Mouse (Mus musculus) layer of hippocampus, adult 8-10 months (tissue): Measurements from ENCODE around the gene Mmp17. TPM values are rescaled to one million over a fixed set of nuclear protein-coding genes. Genes with fewer than 3 reads are reported as not detected.
"Not testable (repeated sequence)": the region's sequence is repeated elsewhere in the genome, so short reads cannot be mapped to it uniquely, and the experiment has no call there.

Experiments used
- DNase-seq, 2 experiments: peaks; one replicate each; pipeline ENCODE4 v3.0.0; 2022; ENCODE audit warnings: low spot score in 2 of 2
- total RNA-seq, 4 experiments: library from RNA; stranded (reverse); gene quantifications; 2 replicates each; pipeline ENCODE4 v1.2.4; 2022

Gene Mmp17
- total RNA-seq, 4 experiments from 2014 or later, result 103 to 128 (median 115) TPM

DNA sequence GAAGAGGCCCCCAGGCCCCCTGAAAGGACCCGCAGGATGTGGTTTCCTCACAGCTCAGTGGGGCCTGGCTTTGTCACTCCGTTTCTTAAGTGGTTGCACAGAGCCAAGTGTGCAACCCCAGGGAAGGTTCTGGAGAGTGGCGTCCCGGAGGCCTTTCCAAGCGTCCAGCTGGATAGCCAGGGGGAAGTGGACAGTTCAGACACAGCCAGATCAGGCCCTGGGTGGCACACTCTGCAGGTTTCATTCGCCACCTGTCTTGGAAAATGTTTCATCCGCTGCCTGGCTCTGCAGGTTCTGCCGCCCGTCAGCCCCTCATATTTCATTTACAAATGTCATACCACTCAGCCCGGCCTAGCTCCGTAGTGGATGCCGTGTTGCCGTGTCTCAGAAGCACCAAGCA, 2.5 kb downstream of the Mmp17 start:
- DNase-seq, result no peak

DNA sequence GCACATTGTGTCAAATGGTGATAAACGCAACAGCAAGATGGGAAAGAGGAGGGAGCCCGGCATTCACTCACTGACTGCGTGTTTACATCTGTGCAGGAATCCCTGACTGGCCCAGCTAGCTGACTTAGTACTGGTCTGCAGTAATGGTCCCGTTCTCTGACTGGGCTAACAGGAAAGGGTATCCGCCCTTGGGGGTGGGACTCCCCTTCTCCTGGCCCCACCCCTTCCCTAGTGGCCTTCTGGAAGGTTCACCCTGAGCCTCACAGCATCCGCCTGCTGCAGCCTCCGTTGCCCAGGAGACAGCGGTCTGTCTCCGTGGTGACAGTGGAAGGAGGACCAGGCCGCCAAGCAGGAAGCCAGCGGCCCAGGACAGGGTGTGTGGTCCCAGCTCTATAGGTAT, 6.9 kb downstream of the Mmp17 start:
- DNase-seq, result peak in 1 of 2 experiments; percentile 40

DNA sequence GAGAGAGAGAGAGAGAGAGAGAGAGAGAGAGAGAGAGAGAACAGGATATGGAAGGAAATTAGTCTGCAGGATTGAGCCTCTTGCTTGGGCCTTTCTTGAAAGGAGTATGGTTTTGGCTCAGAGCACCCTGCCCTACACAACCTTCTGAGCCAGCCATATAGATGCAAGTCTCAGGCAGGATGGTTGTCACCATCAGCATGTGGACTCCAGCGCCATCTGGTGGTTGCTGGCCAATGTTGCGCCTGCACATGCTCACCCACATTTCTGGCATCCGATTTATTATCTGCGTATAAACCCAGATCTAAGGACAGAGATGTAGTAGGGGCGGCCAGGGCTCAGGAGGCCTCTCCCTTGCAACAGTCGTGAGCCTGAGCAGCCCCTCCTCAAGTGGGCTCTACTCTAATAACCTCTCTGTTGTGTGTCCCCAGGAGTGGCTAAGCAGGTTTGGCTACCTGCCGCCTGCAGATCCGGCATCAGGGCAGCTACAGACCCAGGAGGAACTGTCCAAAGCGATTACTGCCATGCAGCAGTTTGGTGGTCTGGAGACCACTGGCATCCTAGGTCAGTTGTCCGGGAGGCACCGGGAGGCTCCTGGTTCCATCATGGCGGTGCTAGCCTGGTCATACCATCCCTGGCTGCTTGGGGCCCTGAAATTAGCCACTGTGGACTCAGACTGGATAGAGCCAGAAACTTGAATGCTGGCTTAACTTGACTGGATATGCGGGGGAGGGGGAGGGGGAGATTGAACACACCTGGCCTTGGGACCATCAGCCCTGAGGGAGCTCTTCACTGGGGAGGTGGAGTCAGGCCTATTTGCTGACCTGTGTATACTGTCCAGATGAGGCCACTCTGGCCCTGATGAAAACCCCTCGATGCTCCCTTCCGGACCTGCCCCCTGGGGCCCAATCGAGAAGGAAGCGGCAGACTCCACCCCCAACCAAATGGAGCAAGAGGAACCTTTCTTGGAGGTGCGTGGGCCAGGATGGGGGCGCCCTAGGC, 10.4 kb downstream of the Mmp17 start:
- peak; percentile 77 to 91 for DNase-seq

DNA sequence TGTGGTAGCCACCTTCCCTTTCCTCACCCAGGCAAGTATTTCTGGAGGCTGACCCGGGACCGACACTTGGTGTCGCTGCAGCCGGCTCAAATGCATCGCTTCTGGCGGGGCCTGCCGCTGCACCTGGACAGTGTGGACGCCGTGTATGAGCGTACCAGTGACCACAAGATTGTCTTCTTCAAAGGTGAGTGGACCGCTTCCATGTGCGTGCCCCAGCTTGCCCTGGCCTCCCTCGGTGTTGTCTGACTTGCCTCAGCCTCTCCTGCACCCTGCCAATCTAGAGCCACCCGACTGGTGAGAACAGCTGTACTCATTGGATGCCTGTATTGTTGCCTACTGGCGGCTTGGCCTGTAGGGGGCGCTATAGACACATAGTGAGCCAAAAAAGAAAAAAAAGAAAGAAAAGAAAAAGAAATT, 18.1 kb downstream of the Mmp17 start:
- DNase-seq, result no peak

DNA sequence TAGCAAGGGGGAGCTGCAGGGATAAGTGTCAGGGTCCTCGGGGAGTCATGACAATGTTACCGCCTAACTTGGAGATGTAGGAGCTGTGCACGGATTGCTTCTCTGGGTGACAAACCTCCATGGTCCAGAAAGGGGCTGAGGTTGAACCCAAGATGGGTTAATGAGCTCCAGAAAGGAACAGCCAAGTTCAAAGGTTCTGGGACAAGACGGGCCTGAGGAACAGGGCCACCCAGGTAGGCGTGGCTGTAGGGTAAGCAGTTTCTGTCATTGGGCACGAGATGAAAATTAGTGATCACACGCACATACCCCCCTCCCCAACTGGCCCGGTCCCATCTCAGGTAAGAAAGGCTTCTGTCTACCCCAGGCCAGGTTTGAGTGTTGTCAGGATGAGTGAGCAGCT, 23.5 kb downstream of the Mmp17 start:
- no peak for DNase-seq

DNA sequence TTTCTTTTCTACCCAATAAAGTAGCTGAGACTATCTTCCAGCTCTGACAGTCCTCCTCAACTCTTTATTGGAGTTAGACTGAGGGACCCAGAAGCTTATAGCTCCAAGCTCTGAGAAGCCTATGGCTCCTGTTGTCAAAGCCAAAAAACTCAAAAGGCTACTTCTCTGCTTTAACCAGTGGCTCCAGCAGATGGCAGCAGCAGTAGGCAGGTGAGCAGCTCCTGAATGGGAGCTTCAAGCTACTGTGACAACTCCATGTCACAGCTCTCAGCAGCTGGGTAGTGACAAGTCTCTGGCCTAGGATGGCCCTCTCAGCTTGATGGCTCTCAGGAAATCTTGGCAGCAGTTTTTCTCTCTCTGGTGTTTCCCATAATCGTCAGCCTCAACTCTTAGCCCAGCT, 27.1 kb downstream of the Mmp17 start:
- peak in 1 of 2 experiments; percentile 76 for DNase-seq

DNA sequence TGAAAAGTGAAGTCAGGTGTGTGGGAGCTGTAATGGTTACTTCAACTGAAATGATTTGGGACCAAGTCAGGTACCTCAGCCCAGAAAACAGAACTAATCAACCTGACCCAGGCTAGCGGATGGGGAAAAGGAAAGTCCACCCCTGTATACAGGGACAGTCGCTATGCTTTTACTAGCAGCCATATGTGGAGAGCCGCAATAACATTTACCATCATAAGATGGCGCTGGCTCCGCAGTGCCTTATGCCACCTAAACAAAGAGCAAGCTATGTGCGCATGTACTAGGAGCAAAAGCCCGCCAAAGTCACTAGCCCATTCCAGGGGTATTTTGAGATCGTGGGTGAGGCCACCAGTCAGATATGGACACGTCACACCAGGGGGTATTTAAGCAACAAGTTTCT, 36.6 kb downstream of the Mmp17 start:
- not testable (repeated sequence) for DNase-seq

DNA sequence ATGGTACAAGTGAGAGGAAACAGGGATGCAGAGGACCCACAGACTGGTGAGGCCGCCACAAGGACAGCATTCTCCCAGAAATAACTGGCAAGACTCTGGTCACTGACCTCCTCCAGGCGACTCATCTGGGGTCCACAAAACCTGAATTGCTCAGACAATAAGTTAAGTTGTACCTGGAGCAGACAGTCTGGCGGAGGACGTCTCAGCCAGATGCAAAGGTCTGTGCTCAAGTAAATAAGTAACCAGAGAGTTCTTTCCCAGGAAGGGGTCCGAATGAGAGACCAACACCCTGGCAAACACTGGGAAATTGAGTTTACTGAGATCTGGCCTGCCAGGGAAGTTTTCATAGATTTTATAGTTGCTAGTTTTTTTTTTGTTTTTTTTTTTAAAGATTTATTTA, 37.4 kb downstream of the Mmp17 start:
- DNase-seq, result no peak

DNA sequence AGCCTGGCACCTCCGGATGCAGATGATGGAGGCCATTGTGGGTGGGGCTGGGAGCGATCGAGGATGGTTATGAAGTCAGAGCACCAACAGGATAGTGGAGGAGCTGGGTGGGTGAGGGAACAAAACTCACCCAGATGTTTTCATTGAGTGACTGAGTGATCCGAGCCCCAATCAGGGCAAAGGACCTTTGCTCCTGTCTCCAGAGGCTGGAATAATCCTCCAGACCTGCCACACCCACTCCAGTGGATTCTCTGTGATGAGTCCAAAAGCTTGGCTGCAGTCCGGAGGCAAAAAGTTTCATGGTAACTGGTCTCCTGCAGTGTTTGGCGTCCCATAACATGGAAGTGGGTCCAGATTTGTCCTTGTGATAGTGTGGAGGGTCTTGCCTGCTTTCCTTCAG, 42.1 kb downstream of the Mmp17 start:
- DNase-seq, result no peak

DNA sequence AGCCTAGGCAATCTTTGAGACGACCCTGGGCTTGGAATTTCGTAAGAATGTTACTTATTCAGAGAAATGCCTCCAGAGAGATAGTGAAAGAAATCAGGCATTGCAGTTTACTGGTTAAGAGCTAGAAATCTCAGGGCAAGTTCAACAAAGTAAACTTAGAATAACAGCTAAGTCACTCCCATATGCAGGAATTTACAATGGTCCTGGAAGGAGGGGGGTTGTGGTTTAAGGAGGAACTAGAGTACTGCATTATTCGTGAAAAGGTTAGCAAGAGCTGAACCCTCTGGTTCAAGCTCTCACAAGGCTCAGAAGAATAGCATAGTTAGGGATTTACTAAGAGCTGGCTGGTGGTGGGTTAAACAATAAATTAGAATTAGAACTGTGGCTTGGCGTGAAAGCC, 42.6 kb downstream of the Mmp17 start:
- not testable (repeated sequence) for DNase-seq

DNA sequence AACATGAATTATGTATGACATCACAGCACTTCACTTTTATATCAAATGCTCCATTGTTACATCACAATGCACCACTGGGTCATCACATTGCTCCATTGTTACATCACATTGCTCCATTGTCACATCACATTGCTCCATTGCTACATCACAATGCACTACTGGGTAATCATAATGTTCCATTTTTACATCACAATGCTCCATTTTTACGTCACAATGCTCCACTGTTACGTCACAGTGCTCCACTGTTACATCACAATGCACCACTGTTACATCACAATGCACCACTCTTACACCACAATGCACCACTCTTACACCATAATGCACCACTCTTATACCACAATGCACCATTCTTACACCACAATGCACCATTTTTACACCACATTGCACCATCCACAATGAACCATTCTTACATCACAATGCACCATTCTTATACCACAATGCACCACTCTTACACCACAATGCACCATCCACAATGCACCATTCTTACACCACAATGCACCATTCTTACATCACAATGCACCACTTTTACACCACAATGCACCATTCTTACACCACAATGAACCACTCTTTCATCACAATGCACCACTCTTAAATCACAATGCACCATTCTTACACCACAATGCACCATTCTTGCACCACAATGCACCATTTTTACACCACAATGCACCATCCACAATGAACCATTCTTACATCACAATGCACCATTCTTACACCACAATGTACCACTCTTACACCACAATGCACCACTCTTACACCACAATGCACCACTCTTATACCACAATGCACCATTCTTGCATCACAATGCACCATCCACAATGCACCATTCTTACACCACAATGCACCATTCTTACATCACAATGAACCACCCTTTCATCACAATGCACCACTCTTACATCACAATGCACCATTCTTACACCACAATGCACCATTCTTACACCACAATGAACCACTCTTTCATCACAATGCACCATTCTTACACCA, 48.6 kb downstream of the Mmp17 start:
- DNase-seq, result not testable (repeated sequence)

DNA sequence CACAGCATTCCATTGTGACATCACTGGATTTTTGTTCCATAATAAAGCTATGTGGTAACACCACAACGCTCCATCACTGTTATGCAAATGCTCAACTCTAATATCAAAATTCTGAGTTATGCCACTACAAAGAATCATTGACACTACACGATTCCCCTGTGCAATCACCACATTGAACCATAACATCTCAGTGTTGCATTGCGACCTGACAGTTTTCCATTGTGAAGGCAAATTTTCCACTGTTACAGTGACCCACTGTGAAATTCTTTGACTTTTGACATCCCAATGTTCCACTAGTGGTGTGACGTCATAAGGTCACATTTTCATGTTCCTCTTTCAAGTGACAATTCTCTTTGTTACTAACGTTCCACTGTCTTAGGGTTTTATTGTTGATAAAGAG, 66.9 kb downstream of the Mmp17 start:
- no peak for DNase-seq

DNA sequence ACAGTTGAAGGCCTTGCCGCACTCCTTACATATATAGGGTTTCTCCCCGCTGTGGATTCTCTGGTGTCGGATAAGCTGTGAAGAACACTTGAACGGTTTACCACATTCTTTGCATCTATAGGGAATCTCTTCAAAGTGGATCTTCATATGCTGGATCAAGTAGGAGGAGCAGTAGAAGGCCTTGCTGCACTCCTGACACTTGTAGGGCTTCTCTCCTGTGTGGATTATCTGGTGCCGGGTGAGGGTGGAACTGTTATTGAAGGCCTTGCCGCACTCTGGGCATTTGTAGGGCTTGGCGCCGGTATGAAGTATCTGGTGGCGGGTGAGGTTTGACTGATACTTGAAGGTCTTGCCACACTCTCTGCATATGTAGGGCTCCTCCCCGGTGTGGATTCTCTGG, 73.0 kb downstream of the Mmp17 start:
- DNase-seq, result no peak

DNA sequence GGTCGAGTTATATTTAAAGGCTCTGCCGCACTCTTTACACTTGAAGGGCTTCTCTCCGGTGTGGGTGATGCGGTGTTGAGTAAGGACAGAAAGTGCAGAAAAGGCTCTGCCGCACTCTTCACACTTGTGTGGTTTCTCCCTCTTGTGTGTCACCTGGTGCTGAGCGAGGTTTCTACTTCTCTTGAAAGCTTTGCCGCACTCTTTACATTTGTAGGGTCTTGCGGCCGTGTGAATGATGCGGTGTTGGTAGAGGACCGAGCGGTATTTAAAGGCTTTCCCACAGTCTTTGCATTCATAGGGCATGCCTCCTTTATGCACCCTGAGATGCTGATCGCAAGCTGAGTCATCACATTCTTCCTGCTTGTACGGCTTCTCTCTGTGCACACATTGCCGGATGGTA, 74.0 kb downstream of the Mmp17 start:
- no peak for DNase-seq

Other genes with a start within 250 kb of the Mmp17 start
- 100 to 1,000 TPM; 110 to 152 (median 139) TPM for gene Sfswap, start 82.9 kb upstream of the Mmp17 start, total RNA-seq
- 1 to 10 TPM; 6.3 to 8.3 (median 7.0) TPM for gene Zfp11, start 85.9 kb downstream of the Mmp17 start, total RNA-seq
- not detected for gene Sept14, start 124.3 kb downstream of the Mmp17 start, total RNA-seq
- 10 to 100 TPM; 72.9 to 92.8 (median 78.4) TPM for gene Mrps17, start 131.3 kb downstream of the Mmp17 start, total RNA-seq
- gene Nipsnap2, start 140.9 kb downstream of the Mmp17 start, total RNA-seq, result 10 to 100 TPM; 79.4 to 85.9 (median 82.6) TPM
- 10 to 100 TPM; 23.0 to 31.3 (median 28.6) TPM for gene Psph, start 203.3 kb downstream of the Mmp17 start, total RNA-seq